Mouse (Mus musculus) adrenal gland, postnatal 0 days (tissue): ENCODE measurements around the gene A630076J17Rik. TPM values are rescaled to one million over a fixed set of nuclear protein-coding genes. Genes with fewer than 3 reads are reported as not detected.

Source experiments
- polyA plus RNA-seq: library from polyadenylated mRNA; unstranded; fragments of >200 nt; fragmentation: Nextera tagmentation; extraction: Ambion mirVana; gene quantifications from 2 replicates; pipeline ENCODE4 v1.2.1, GENCODE M21; 2015

A630076J17Rik gene
- not detected in 2 replicates for polyA plus RNA-seq

GRCm38 (mm10) chr3:107230527-107230926 lies at the start of gene A630076J17Rik:
Gene A630076J17Rik (plus strand): TSS chr3:107230614.

DNA sequence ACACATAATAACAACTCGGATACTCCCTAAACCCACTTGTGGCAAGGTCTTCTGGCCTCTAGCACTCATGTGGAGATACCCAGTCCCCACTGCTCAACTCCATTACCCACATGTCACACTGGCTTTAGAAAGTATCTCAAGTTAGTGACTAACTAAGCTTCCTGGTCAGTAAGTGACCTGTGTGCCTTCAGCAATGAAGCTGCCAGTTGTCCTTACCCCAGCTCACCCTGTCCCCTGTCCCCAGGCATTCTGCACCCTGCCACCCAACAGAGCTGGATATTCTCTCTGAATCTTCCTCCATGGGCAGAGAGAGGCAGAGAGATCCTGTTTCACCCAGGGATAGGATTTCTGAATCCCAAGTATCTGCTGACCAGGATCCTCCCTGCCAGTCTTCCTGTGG lies 47.7 kb upstream of the A630076J17Rik start, which contains the start of gene Kcna10:
Gene Kcna10, plus strand, starts transcription at position 301 of the 400 bp plus-strand sequence.

GRCm38 (mm10) chr3:107221608-107222007 lies 8.8 kb upstream of the A630076J17Rik start, which contains the start of gene Cym:
Gene Cym (minus strand): TSS chr3:107221732.

DNA sequence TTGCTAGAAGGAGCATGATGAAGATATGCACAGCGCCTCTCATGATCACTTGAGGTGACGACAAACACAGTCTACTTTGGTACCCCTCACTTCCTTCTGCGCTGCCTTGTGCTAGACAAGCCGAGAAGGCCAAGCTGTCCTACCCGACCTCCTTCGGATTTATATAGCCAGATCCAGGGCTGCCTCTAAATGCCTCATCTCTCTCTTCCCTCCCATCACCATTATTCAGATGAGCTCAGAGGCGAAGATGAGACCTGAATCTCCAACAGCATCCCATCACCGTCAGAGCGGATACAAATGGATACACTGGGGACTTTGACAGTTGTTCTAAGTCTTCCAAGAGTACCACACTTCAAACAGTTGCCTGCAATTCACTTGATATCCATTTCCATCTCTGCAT lies 9.2 kb downstream of the A630076J17Rik start, which contains the start of gene Prok1:
Gene Prok1, minus strand, starts transcription at position 101 of the 400 bp plus-strand sequence.

GRCm38 (mm10) chr3:107278479-107279269 lies 48.3 kb downstream of the A630076J17Rik start, which contains the start of gene Lamtor5:
Gene Lamtor5 (plus strand): TSS chr3:107278858.

Other genes starting within 250 kb of the A630076J17Rik start
- gene Kcna3, start 194.4 kb upstream of the A630076J17Rik start, polyA plus RNA-seq = 0.98 and 1.7 TPM in 2 replicates
- gene Kcna2, start 129.5 kb upstream of the A630076J17Rik start, polyA plus RNA-seq = 0.36 and 0.69 TPM in 2 replicates
- not detected in 2 replicates for gene Kcna10, start 47.6 kb upstream of the A630076J17Rik start, polyA plus RNA-seq
- gene Cym, start 8.9 kb upstream of the A630076J17Rik start, polyA plus RNA-seq = 5.7 and 151 TPM in 2 replicates
- gene Prok1, start 9.1 kb downstream of the A630076J17Rik start, polyA plus RNA-seq = 0.32 and 0.43 TPM in 2 replicates
- gene Lamtor5, start 48.2 kb downstream of the A630076J17Rik start, polyA plus RNA-seq = 323 and 440 TPM in 2 replicates
- gene Slc16a4, start 60.6 kb downstream of the A630076J17Rik start, polyA plus RNA-seq = 2.7 and 3.5 TPM in 2 replicates
- gene Rbm15, start 103.1 kb downstream of the A630076J17Rik start, polyA plus RNA-seq = 5.6 and 8.5 TPM in 2 replicates
- 4.8 and 6.4 TPM in 2 replicates for gene Kcnc4, start 228.9 kb downstream of the A630076J17Rik start, polyA plus RNA-seq